Mouse (Mus musculus) T-helper 1 cell (primary cell): ENCODE results near the gene Adam1a.
"Not testable (repeated sequence)": the region's sequence is repeated elsewhere in the genome, so short reads cannot be mapped to it uniquely, and the experiment has no call there.

ENCODE experiments used
- in situ Hi-C: fragments of 300-600 bp; cut with MboI, MseI; formaldehyde crosslinking; loops from one replicate; pipeline ENCODE4 v1.15.1; 2025; ENCODE audit warnings: high pct_unique_total_duplicates

Gene Adam1a

GRCm38 (mm10) chr5:121501424-121501996 lies 43.8 kb downstream of the Adam1a start:
- in situ Hi-C loops, result not testable (repeated sequence)

- in situ Hi-C loops, result no loop called here
Observed at GRCm38 (mm10) chr5:121500719-121501118, 44.6 kb downstream of the Adam1a start.

GRCm38 (mm10) chr5:121493305-121493704 lies 52.0 kb downstream of the Adam1a start:
- in situ Hi-C loops, result no loop called here

GRCm38 (mm10) chr5:121484801-121485200 lies 60.5 kb downstream of the Adam1a start:
- in situ Hi-C loops, result loop anchor here (5.0 kb wide), 1 partner anchor 468 kb away; no protein-coding TSS in a partner anchor

GRCm38 (mm10) chr5:121477680-121478079 lies 67.6 kb downstream of the Adam1a start:
- in situ Hi-C loops, result loop anchor here (5.0 to 10.0 kb wide), 2 partner anchors 35 to 623 kb away; no protein-coding TSS in a partner anchor

GRCm38 (mm10) chr5:121476040-121476439 lies 69.2 kb downstream of the Adam1a start:
- in situ Hi-C loops, result loop anchor here (5.0 to 10.0 kb wide), 2 partner anchors 34 to 621 kb away; no protein-coding TSS in a partner anchor

- in situ Hi-C loops, result loop anchor here (5.0 to 10.0 kb wide), 2 partner anchors 32 to 620 kb away; no protein-coding TSS in a partner anchor
Observed at GRCm38 (mm10) chr5:121474610-121475009, 70.7 kb downstream of the Adam1a start.

GRCm38 (mm10) chr5:121472411-121472810 lies 72.9 kb downstream of the Adam1a start:
- in situ Hi-C loops, result loop anchor here (10.0 kb wide), 1 partner anchor 618 kb away; no protein-coding TSS in a partner anchor

- in situ Hi-C loops, result no loop called here
Observed at GRCm38 (mm10) chr5:121469566-121469965, 75.7 kb downstream of the Adam1a start.
